ENCODE assay signal across 9 mouse cellular contexts in genomic region chr7:126797411-126798126, GRCm38 (mm10). TPM values are rescaled to one million over a fixed set of nuclear protein-coding genes. Genes with fewer than 3 reads are reported as not detected.
DNase-seq lines count a peak whose midpoint lies in the region; ATAC-seq lines count a peak whose summit lies in the region.
"Had no signal": no experiment of that assay in that cellular context is flagged by ENCODE, and none has a peak within 500 bp of the region (broad histone marks: within the 10 kb centered on the region; RNA-seq: fewer than 3 reads in every experiment).

TSS of gene Fam57b (plus strand) at chr7:126797668.

- H3K4me3 ChIP-seq in forebrain, embryonic 16.5 days (replicated peaks; ENCODE audit: low read length): peak within 1 kb of the TSS; percentile 64
- peak within 1 kb of the TSS; percentile 81 for H3K4me3 ChIP-seq in hindbrain, embryonic 14.5 days (replicated peaks; ENCODE audit: low read length)
- H3K4me3 ChIP-seq in limb, embryonic 13.5 days: peak within 1 kb of the TSS; percentile 87
- peak within 1 kb of the TSS; percentile 74 for H3K4me3 ChIP-seq in neural tube, embryonic 12.5 days

- peaks cover 27% of the 10 kb centered on the region for H3K4me1 ChIP-seq in forebrain, embryonic 16.5 days (replicated peaks; ENCODE audit: control insufficient read depth, insufficient read depth, low read length)
- H3K4me1 ChIP-seq in hindbrain, embryonic 14.5 days (replicated peaks; ENCODE audit: control insufficient read depth, insufficient read depth, low read length): peaks cover 26% of the 10 kb centered on the region
- peaks cover 47% of the 10 kb centered on the region for H3K4me1 ChIP-seq in limb, embryonic 13.5 days
- H3K4me1 ChIP-seq in neural tube, embryonic 12.5 days: peaks cover 46% of the 10 kb centered on the region

- 21% methylated on average over 21 of the region's 21 CpGs for WGBS in forebrain, embryonic 16.5 days
- WGBS in hindbrain, embryonic 14.5 days: 25% methylated on average over 21 of the region's 21 CpGs
- WGBS in limb, embryonic 13.5 days: 35% methylated on average over 21 of the region's 21 CpGs
- 35% methylated on average over 21 of the region's 21 CpGs for WGBS in neural tube, embryonic 12.5 days

- ATAC-seq in forebrain, embryonic 16.5 days: no peak
- no peak for ATAC-seq in hindbrain, embryonic 14.5 days (ENCODE audit: low FRiP score)
- no peak for ATAC-seq in limb, embryonic 13.5 days (ENCODE audit: low FRiP score, low read depth)
- no peak for ATAC-seq in neural tube, embryonic 12.5 days (ENCODE audit: low FRiP score, low read depth)
- ATAC-seq: Patski had no signal

- peak within 1 kb of the TSS; percentile 94 for H3K4me2 ChIP-seq in forebrain, embryonic 16.5 days (ENCODE audit: low read length)
- peak within 1 kb of the TSS; percentile 72 for H3K4me2 ChIP-seq in hindbrain, embryonic 14.5 days (replicated peaks)
- H3K4me2 ChIP-seq in limb, embryonic 13.5 days (replicated peaks): peak within 1 kb of the TSS; percentile 91
- peak within 1 kb of the TSS; percentile 84 for H3K4me2 ChIP-seq in neural tube, embryonic 12.5 days (replicated peaks)

- peak; percentile 46 for DNase-seq in kidney, adult 18-20 months
- DNase-seq in kidney, adult 8-10 months: no peak
- DNase-seq in adrenal gland, postnatal 4 days (ENCODE audit: low spot score in 2 of 2): peak in 1 of 2 experiments; percentile 52
- no peak for DNase-seq in hindbrain, embryonic 14.5 days (ENCODE audit: low spot score)
- DNase-seq in adipocyte (ENCODE audit: low spot score): no peak

- H3K27ac ChIP-seq in forebrain, embryonic 16.5 days (ENCODE audit: low read length): peak within 1 kb of the TSS; percentile 96
- H3K27ac ChIP-seq in hindbrain, embryonic 14.5 days: peak within 1 kb of the TSS; percentile 93
- H3K27ac ChIP-seq in limb, embryonic 13.5 days: peak within 1 kb of the TSS; percentile 94
- peak within 1 kb of the TSS; percentile 90; the same call in 1 of the 2 replicates for H3K27ac ChIP-seq in neural tube, embryonic 12.5 days

- no peaks in the 10 kb centered on the region for H3K9me3 ChIP-seq in forebrain, embryonic 16.5 days (ENCODE audit: control insufficient read depth, low read length)
- H3K9me3 ChIP-seq in hindbrain, embryonic 14.5 days (ENCODE audit: control insufficient read depth, low read length): no peaks in the 10 kb centered on the region
- no peaks in the 10 kb centered on the region for H3K9me3 ChIP-seq in limb, embryonic 13.5 days
- H3K9me3 ChIP-seq in neural tube, embryonic 12.5 days: no peaks in the 10 kb centered on the region

- H3K9ac ChIP-seq in forebrain, embryonic 16.5 days (replicated peaks; ENCODE audit: low read depth, low read length): peak within 1 kb of the TSS; percentile 72
- H3K9ac ChIP-seq in hindbrain, embryonic 14.5 days: peak within 1 kb of the TSS; percentile 93
- H3K9ac ChIP-seq in limb, embryonic 13.5 days: peak within 1 kb of the TSS; percentile 91
- H3K9ac ChIP-seq in neural tube, embryonic 12.5 days: peak within 1 kb of the TSS; percentile 86

- H3K36me3 ChIP-seq in forebrain, embryonic 16.5 days (ENCODE audit: control insufficient read depth, insufficient read depth): peaks cover 10% of the 10 kb centered on the region
- H3K36me3 ChIP-seq in hindbrain, embryonic 14.5 days (replicated peaks; ENCODE audit: control insufficient read depth, insufficient read depth): peaks cover 32% of the 10 kb centered on the region
- H3K36me3 ChIP-seq in limb, embryonic 13.5 days: peaks cover 43% of the 10 kb centered on the region
- H3K36me3 ChIP-seq in neural tube, embryonic 12.5 days: peaks cover 32% of the 10 kb centered on the region

- H3K27me3 ChIP-seq in forebrain, embryonic 16.5 days (replicated peaks; ENCODE audit: control insufficient read depth, insufficient read depth, low read length): no peaks in the 10 kb centered on the region
- H3K27me3 ChIP-seq in hindbrain, embryonic 14.5 days (ENCODE audit: control insufficient read depth, insufficient read depth, low read length): no peaks in the 10 kb centered on the region
- no peaks in the 10 kb centered on the region for H3K27me3 ChIP-seq in limb, embryonic 13.5 days
- no peaks in the 10 kb centered on the region for H3K27me3 ChIP-seq in neural tube, embryonic 12.5 days (replicated peaks)
- H3K27me3 ChIP-seq: Patski had no signal

RNA-seq across cellular contexts. Expression of gene Fam57b, which starts in this region (rescaled TPM):
- total RNA-seq in adrenal gland, postnatal 4 days (2021): 10 to 100 TPM; 16.7 to 18.0 TPM
- 32.8 and 40.4 TPM in 2 replicates for polyA plus RNA-seq in forebrain, embryonic 16.5 days (2015; fragmentation: Nextera tagmentation; extraction: Ambion mirVana)
- polyA plus RNA-seq in hindbrain, embryonic 14.5 days (2014; fragmentation: Nextera tagmentation; extraction: Ambion mirVana): 53.2 and 54.7 TPM in 2 replicates
- 0.18 and 0.52 TPM in 2 replicates for polyA plus RNA-seq in limb, embryonic 13.5 days (2015; fragmentation: Nextera tagmentation; extraction: Ambion mirVana)
- 21.4 and 25.8 TPM in 2 replicates for polyA plus RNA-seq in neural tube, embryonic 12.5 days (2016; fragmentation: Nextera tagmentation; extraction: Ambion mirVana)

Comparison
In these comparisons a context has a peak if more than half of its experiments do, and no peak if none do; other contexts are left out.
1. RNA of gene Fam57b (polyA plus RNA-seq): 53.2 to 54.7 TPM in hindbrain, embryonic 14.5 days, 32.8 to 40.4 TPM in forebrain, embryonic 16.5 days and 21.4 to 25.8 TPM in neural tube, embryonic 12.5 days; 0.18 to 0.52 TPM in limb, embryonic 13.5 days; every median in the first group is over 10 times any median in the second.
2. Peak in every context shown above with its lines, with median percentiles within 50 percentile points of each other: H3K27ac ChIP-seq, H3K4me2 ChIP-seq, H3K4me3 ChIP-seq and H3K9ac ChIP-seq.